Mouse (Mus musculus): ENCODE data around the gene Ccl28.

- TF ChIP-seq CTCF (IDR thresholded peaks at IDR 0.05; ENCODE audit: low read depth, low read length) (no peak), POLR2A (IDR thresholded peaks at IDR 0.05; ENCODE audit: borderline replicate concordance, low read depth, low read length) (no peak)
Measured at GRCm38 (mm10) chr13:119639302-119639701, 15.7 kb downstream of the Ccl28 start.

All from bone marrow macrophage, adult 2 months (primary cell).